Mouse (Mus musculus): Measurements from ENCODE around the gene Mybpc2. TPM values are rescaled to one million over a fixed set of nuclear protein-coding genes. Genes with fewer than 3 reads are reported as not detected.
A peak's percentile ranks its signal among the peaks of the same experiment; 100 is the strongest.

Mybpc2 gene
- total RNA-seq, 1 experiment, result 0.80 TPM

DNA sequence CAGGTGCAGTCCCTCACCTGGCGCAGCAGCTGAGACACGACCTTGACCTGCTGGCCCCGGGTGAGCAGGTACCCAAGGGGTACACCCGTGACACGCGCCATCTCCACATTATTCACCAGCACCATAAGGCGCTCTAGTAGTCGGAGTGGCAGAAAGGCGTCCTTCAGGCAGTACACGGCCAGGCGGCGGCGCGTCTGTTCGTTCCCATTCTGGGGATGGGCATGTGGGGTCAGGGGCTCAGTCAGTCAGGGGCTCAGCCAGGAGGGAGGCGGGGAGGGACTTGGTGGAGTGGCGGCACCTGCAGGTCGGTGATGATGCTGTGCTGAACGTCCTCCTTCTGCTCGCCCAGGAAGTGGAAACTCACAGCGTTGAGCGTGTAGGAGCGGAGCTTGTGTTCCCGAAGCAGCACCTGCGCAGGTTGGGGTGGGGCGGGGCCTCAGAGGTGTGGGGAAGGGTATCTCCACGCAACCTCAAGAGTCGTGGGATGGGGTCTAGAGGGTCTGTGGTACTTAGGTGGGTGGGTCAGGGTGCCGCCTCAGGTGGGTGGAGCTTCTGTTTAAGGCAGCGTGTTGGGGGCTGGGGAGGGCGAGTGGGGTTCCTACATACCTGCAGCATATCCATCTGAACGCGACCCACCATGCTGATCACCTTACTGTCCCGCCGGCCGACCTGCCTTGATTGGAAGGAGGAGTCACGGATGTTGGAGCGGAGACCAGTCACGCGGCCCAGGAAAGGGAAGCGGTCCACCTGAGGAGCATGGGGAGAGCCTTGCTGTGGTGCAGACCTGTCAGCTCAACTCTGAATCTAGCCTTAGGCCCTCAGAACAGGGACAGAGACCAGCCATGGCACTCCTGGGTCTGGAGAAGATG is 14.5 kb upstream of the Mybpc2 start:
- Histone ChIP-seq H3K9ac (ENCODE audit: insufficient read depth, low read depth, low read length, poor library complexity, severe bottlenecking) (no peak overlapping the region), H3K4me1 (ENCODE audit: control insufficient read depth in 2 of 2, insufficient read depth in 2 of 2, low read length in 2 of 2, poor library complexity in 1 of 2) (peaks cover 8 to 39% of the 10 kb centered on the region in 2 experiments; a peak in 3 of 4 replicates), H3K4me3 (ENCODE audit: insufficient read depth in 1 of 2, low read depth in 1 of 2, low read length in 2 of 2, poor library complexity in 1 of 2, severe bottlenecking in 1 of 2) (peak overlapping the region in 1 of 2 experiments; percentile 6; a peak in 1 of 4 replicates), H3K36me3 (ENCODE audit: control insufficient read depth, insufficient read depth, low read length, poor library complexity, severe bottlenecking) (peaks cover 84% of the 10 kb centered on the region), H3K9me3 (ENCODE audit: control insufficient read depth, insufficient read depth, low read depth, low read length) (no peaks in the 10 kb centered on the region), H3K27ac (ENCODE audit: insufficient read depth, low read depth, low read length, poor library complexity, severe bottlenecking) (no peak overlapping the region)
- TF ChIP-seq MAFK (IDR thresholded peaks at IDR 0.05; ENCODE audit: insufficient read depth, low read depth, low read length) (no peak), CHD2 (IDR thresholded peaks at IDR 0.05; ENCODE audit: low read depth, low read length) (no peak), HCFC1 (IDR thresholded peaks at IDR 0.05; ENCODE audit: borderline replicate concordance, insufficient read depth, low read length) (no peak), ZC3H11A (IDR thresholded peaks at IDR 0.05; ENCODE audit: borderline replicate concordance, low read depth, low read length) (no peak), ZNF384 (IDR thresholded peaks at IDR 0.05; ENCODE audit: low read depth, low read length) (no peak)
- in situ Hi-C loops (cut with MboI; ENCODE audit: low sequenced_read_pairs in 2 of 2, unreplicated experiment in 2 of 2), result no loop called here
- DNase-seq (ENCODE audit: low read depth, low spot score), result no peak

DNA sequence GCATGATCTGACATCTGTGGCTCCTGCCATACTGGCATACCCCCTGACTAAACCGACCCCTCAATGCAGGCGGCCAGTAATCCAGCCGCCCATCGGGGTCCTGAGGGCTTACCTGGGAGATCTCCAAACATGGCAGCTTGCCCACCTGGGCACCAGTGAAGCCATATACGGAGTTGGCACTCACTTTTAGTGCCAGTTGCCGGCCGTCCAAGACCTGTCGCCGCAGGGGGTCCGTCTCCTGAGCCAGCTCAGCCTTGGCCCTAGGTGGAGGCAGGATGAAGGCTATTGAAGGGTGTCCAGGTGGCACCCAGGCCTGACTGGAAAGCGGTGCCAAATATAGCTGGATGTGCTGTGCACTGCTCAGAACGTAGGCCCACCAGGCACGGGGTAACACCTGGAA is 13.0 kb upstream of the Mybpc2 start:
- H3K4me1 ChIP-seq (ENCODE audit: control insufficient read depth in 2 of 2, insufficient read depth in 2 of 2, low read length in 2 of 2, poor library complexity in 1 of 2), result peaks cover 8 to 44% of the 10 kb centered on the region in 2 experiments; a peak in 3 of 4 replicates
- H3K9me3 ChIP-seq (ENCODE audit: control insufficient read depth, insufficient read depth, low read depth, low read length), result no peaks in the 10 kb centered on the region
- TF ChIP-seq HCFC1 (IDR thresholded peaks at IDR 0.05; ENCODE audit: borderline replicate concordance, insufficient read depth, low read length) (no peak), MAFK (IDR thresholded peaks at IDR 0.05; ENCODE audit: insufficient read depth, low read depth, low read length) (no peak), ZC3H11A (IDR thresholded peaks at IDR 0.05; ENCODE audit: borderline replicate concordance, low read depth, low read length) (no peak), ZNF384 (IDR thresholded peaks at IDR 0.05; ENCODE audit: low read depth, low read length) (no peak), CHD2 (IDR thresholded peaks at IDR 0.05; ENCODE audit: low read depth, low read length) (no peak)
- no peak overlapping the region for H3K9ac ChIP-seq (ENCODE audit: insufficient read depth, low read depth, low read length, poor library complexity, severe bottlenecking)
- in situ Hi-C loops (cut with MboI; ENCODE audit: low sequenced_read_pairs in 2 of 2, unreplicated experiment in 2 of 2), result no loop called here
- peaks cover 94% of the 10 kb centered on the region for H3K36me3 ChIP-seq (ENCODE audit: control insufficient read depth, insufficient read depth, low read length, poor library complexity, severe bottlenecking)
- H3K27ac ChIP-seq (ENCODE audit: insufficient read depth, low read depth, low read length, poor library complexity, severe bottlenecking), result no peak overlapping the region
- no peak overlapping the region for H3K4me3 ChIP-seq (ENCODE audit: insufficient read depth in 1 of 2, low read depth in 1 of 2, low read length in 2 of 2, poor library complexity in 1 of 2, severe bottlenecking in 1 of 2)
- no peak for DNase-seq (ENCODE audit: low read depth, low spot score)

DNA sequence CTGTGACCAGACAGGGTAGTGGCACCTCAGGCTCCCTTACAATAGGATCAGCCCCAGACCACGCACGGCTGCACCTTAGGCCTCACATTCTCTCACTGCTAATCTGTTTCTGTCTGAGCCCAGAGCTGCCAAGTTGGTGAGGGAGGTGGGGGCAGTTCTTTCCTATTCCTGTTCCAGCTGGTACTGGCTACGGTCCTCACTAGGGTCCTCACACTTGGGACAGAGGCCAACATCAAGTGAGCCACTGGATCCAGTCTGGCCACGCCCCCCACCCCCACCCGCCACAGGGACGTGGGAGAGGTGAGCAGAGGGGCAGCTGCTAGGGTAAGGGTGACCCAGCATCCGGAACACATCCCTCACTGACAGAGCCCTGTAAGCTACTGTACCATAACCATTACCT is 12.6 kb upstream of the Mybpc2 start:
- H3K9me3 ChIP-seq (ENCODE audit: control insufficient read depth, insufficient read depth, low read depth, low read length), result no peaks in the 10 kb centered on the region
- no peak for DNase-seq (ENCODE audit: low read depth, low spot score)
- peaks cover 8 to 46% of the 10 kb centered on the region in 2 experiments; a peak in 3 of 4 replicates for H3K4me1 ChIP-seq (ENCODE audit: control insufficient read depth in 2 of 2, insufficient read depth in 2 of 2, low read length in 2 of 2, poor library complexity in 1 of 2)
- no peak overlapping the region for H3K9ac ChIP-seq (ENCODE audit: insufficient read depth, low read depth, low read length, poor library complexity, severe bottlenecking)
- H3K36me3 ChIP-seq (ENCODE audit: control insufficient read depth, insufficient read depth, low read length, poor library complexity, severe bottlenecking), result peaks cover 91% of the 10 kb centered on the region
- no peak overlapping the region for H3K4me3 ChIP-seq (ENCODE audit: insufficient read depth in 1 of 2, low read depth in 1 of 2, low read length in 2 of 2, poor library complexity in 1 of 2, severe bottlenecking in 1 of 2)
- in situ Hi-C loops (cut with MboI; ENCODE audit: low sequenced_read_pairs in 2 of 2, unreplicated experiment in 2 of 2), result no loop called here
- no peak for TF ChIP-seq CHD2 (IDR thresholded peaks at IDR 0.05; ENCODE audit: low read depth, low read length)
- TF ChIP-seq HCFC1 (IDR thresholded peaks at IDR 0.05; ENCODE audit: borderline replicate concordance, insufficient read depth, low read length), result no peak
- no peak overlapping the region for H3K27ac ChIP-seq (ENCODE audit: insufficient read depth, low read depth, low read length, poor library complexity, severe bottlenecking)

DNA sequence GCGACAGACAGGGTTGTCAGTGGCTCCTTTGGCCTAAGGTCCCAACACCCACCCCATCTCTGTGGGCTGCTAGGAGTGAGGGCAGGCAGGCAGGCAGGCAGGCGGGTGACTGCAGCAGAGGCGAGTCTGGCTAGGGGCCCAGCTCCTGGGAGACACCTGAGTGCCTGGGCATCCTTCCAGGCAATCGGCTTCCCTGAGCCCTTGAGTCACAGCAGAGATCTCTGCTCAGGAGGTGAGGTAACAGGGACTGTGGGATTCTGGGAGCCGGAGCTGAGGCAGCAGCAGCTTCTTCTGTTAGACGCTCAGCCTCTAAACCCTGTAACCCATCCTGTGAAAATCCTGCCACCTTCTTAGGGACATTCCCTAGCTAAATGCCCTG is 12.1 kb upstream of the Mybpc2 start:
- no peak overlapping the region for H3K27ac ChIP-seq (ENCODE audit: insufficient read depth, low read depth, low read length, poor library complexity, severe bottlenecking)
- in situ Hi-C loops (cut with MboI; ENCODE audit: low sequenced_read_pairs in 2 of 2, unreplicated experiment in 2 of 2), result no loop called here
- H3K4me1 ChIP-seq (ENCODE audit: control insufficient read depth in 2 of 2, insufficient read depth in 2 of 2, low read length in 2 of 2, poor library complexity in 1 of 2), result peaks cover 8 to 49% of the 10 kb centered on the region in 2 experiments; a peak in 3 of 4 replicates
- no peaks in the 10 kb centered on the region for H3K9me3 ChIP-seq (ENCODE audit: control insufficient read depth, insufficient read depth, low read depth, low read length)
- TF ChIP-seq ZC3H11A (IDR thresholded peaks at IDR 0.05; ENCODE audit: borderline replicate concordance, low read depth, low read length) (no peak), HCFC1 (IDR thresholded peaks at IDR 0.05; ENCODE audit: borderline replicate concordance, insufficient read depth, low read length) (no peak), MAFK (IDR thresholded peaks at IDR 0.05; ENCODE audit: insufficient read depth, low read depth, low read length) (no peak)
- H3K4me3 ChIP-seq (ENCODE audit: insufficient read depth in 1 of 2, low read depth in 1 of 2, low read length in 2 of 2, poor library complexity in 1 of 2, severe bottlenecking in 1 of 2), result no peak overlapping the region
- H3K36me3 ChIP-seq (ENCODE audit: control insufficient read depth, insufficient read depth, low read length, poor library complexity, severe bottlenecking), result peaks cover 87% of the 10 kb centered on the region
- no peak for DNase-seq (ENCODE audit: low read depth, low spot score)
- H3K9ac ChIP-seq (ENCODE audit: insufficient read depth, low read depth, low read length, poor library complexity, severe bottlenecking), result no peak overlapping the region

All from ES-E14 (cell line).